Mouse (Mus musculus) MEL (cell line): Measurements from ENCODE around the gene Ern1. TPM values are rescaled to one million over a fixed set of nuclear protein-coding genes. Genes with fewer than 3 reads are reported as not detected.

ENCODE experiments used
- DNase-seq: peaks from one replicate; pipeline ENCODE4 v3.0.0; 2011; ENCODE audit warnings: low read depth, low spot score
- H3K27ac ChIP-seq: 2 replicates; pipeline ENCODE4 v1.5.1; 2012; ENCODE audit warnings: low read depth, mild to moderate bottlenecking, control low read depth, low read length, moderate library complexity; ENCODE audit not compliant: control insufficient read depth
- H3K27me3 ChIP-seq, 2 experiments: fragments of 150-350 bp in 1 of 2; sonication (generic) in 1 of 2; 2 replicates each; pipeline ENCODE4 v1.6.1; 2012; ENCODE audit warnings: low read length in 2 of 2, mild to moderate bottlenecking in 2 of 2, improper control_type of control experiment in 1 of 2, moderate library complexity in 1 of 2; ENCODE audit not compliant: insufficient read depth in 2 of 2, control insufficient read depth in 1 of 2
- H3K36me3 ChIP-seq, 2 experiments: 2 replicates each; pipeline ENCODE4 v1.6.1; 2012 to 2014; ENCODE audit warnings: low read length in 2 of 2, improper control_type of control experiment in 1 of 2, inconsistent platforms in 1 of 2, mild to moderate bottlenecking in 1 of 2; ENCODE audit not compliant: insufficient read depth in 2 of 2, control insufficient read depth in 1 of 2
- H3K4me1 ChIP-seq, 2 experiments: fragments of 150-350 bp in 1 of 2; sonication (generic) in 1 of 2; 2 replicates each; pipeline ENCODE4 v1.6.1; 2012; ENCODE audit warnings: low read length in 2 of 2, improper control_type of control experiment in 1 of 2, mild to moderate bottlenecking in 1 of 2; ENCODE audit not compliant: insufficient read depth in 2 of 2, control insufficient read depth in 1 of 2
- H3K4me3 ChIP-seq, 2 experiments: fragments of 150-350 bp in 1 of 2; sonication (generic) in 1 of 2; 2 replicates each; pipeline ENCODE4 v1.5.1; 2012; ENCODE audit warnings: low read depth in 2 of 2, low read length in 2 of 2, mild to moderate bottlenecking in 2 of 2, moderate library complexity in 2 of 2, control low read depth in 1 of 2, improper control_type of control experiment in 1 of 2; ENCODE audit not compliant: control insufficient read depth in 1 of 2, insufficient read depth in 1 of 2
- H3K79me2 ChIP-seq: 2 replicates; pipeline ENCODE4 v1.6.1; 2012; ENCODE audit warnings: mild to moderate bottlenecking, low read length, moderate library complexity; ENCODE audit not compliant: control insufficient read depth, poor library complexity, insufficient read depth
- H3K9ac ChIP-seq: 2 replicates; pipeline ENCODE4 v1.6.1; 2012; ENCODE audit warnings: low read depth, mild to moderate bottlenecking, control low read depth, low read length, moderate library complexity; ENCODE audit not compliant: control insufficient read depth, poor library complexity, severe bottlenecking
- H3K9me3 ChIP-seq: fragments of 150-350 bp; sonication (generic); replicated peaks from 2 replicates; pipeline ENCODE4 v1.6.1; 2012; ENCODE audit warnings: mild to moderate bottlenecking, low read length, improper control_type of control experiment, moderate library complexity; ENCODE audit not compliant: insufficient read depth
- ELF1 ChIP-seq: IDR thresholded peaks from 2 replicates; pipeline ENCODE4 v1.6.1; 2014; ENCODE audit warnings: low read depth, mild to moderate bottlenecking, inconsistent platforms, low read length, improper control_type of control experiment, moderate library complexity
- ETS1 ChIP-seq: IDR thresholded peaks from 2 replicates; pipeline ENCODE4 v1.6.1; 2012; ENCODE audit warnings: low read depth, mild to moderate bottlenecking, inconsistent platforms, low read length, improper control_type of control experiment, moderate library complexity
- GATA1 ChIP-seq: IDR thresholded peaks from 2 replicates; pipeline ENCODE4 v1.6.1; 2011; ENCODE audit warnings: low read depth, low read length, improper control_type of control experiment
- JUND ChIP-seq: IDR thresholded peaks from 2 replicates; pipeline ENCODE4 v1.6.1; 2011; ENCODE audit warnings: low read depth, mild to moderate bottlenecking, improper control_type of control experiment, low read length
- MAFK ChIP-seq: IDR thresholded peaks from 2 replicates; pipeline ENCODE4 v1.6.1; 2011; ENCODE audit warnings: low read depth, mild to moderate bottlenecking, low read length, improper control_type of control experiment, borderline replicate concordance
- MAZ ChIP-seq: IDR thresholded peaks from 2 replicates; pipeline ENCODE4 v1.6.1; 2012; ENCODE audit warnings: low read depth, mild to moderate bottlenecking, inconsistent platforms, low read length, improper control_type of control experiment
- MEF2A ChIP-seq: IDR thresholded peaks from 2 replicates; pipeline ENCODE4 v1.6.1; 2014; ENCODE audit warnings: low read depth, mild to moderate bottlenecking, inconsistent platforms, low read length, improper control_type of control experiment; ENCODE audit not compliant: poor library complexity, insufficient replicate concordance, severe bottlenecking; ENCODE audit errors: extremely low read depth
- MXI1 ChIP-seq: IDR thresholded peaks from 2 replicates; pipeline ENCODE4 v1.6.1; 2011; ENCODE audit warnings: mild to moderate bottlenecking, low read depth, low read length, improper control_type of control experiment
- MYC ChIP-seq: IDR thresholded peaks from 2 replicates; pipeline ENCODE4 v1.6.1; 2011; ENCODE audit warnings: low read depth, mild to moderate bottlenecking, low read length, improper control_type of control experiment, moderate library complexity
- NELFE ChIP-seq: IDR thresholded peaks from 2 replicates; pipeline ENCODE4 v1.6.1; 2011; ENCODE audit warnings: low read depth, low read length, improper control_type of control experiment
- POLR2AphosphoS2 ChIP-seq: IDR thresholded peaks from 2 replicates; pipeline ENCODE4 v1.6.1; 2011; ENCODE audit warnings: low read length, improper control_type of control experiment
- RAD21 ChIP-seq: IDR thresholded peaks from 2 replicates; pipeline ENCODE4 v1.6.1; 2011; ENCODE audit warnings: mild to moderate bottlenecking, low read depth, low read length, improper control_type of control experiment
- RCOR1 ChIP-seq: IDR thresholded peaks from 2 replicates; pipeline ENCODE4 v1.6.1; 2012; ENCODE audit warnings: low read depth, mild to moderate bottlenecking, inconsistent platforms, low read length, improper control_type of control experiment
- SIN3A ChIP-seq: IDR thresholded peaks from 2 replicates; pipeline ENCODE4 v1.6.1; 2012; ENCODE audit warnings: low read length, improper control_type of control experiment, inconsistent platforms
- SMC3 ChIP-seq: IDR thresholded peaks from 2 replicates; pipeline ENCODE4 v1.6.1; 2011; ENCODE audit warnings: low read depth, low read length, improper control_type of control experiment
- TBP ChIP-seq: IDR thresholded peaks from 2 replicates; pipeline ENCODE4 v1.8.0; 2011; ENCODE audit warnings: low read depth, low read length, improper control_type of control experiment
- TCF12 ChIP-seq: IDR thresholded peaks from 2 replicates; pipeline ENCODE4 v1.6.1; 2014; ENCODE audit warnings: low read depth, mild to moderate bottlenecking, inconsistent platforms, low read length, improper control_type of control experiment, moderate library complexity
- UBTF ChIP-seq: IDR thresholded peaks from 2 replicates; pipeline ENCODE4 v1.6.1; 2012; ENCODE audit warnings: low read depth, mild to moderate bottlenecking, inconsistent platforms, low read length, improper control_type of control experiment, moderate library complexity, borderline replicate concordance; ENCODE audit not compliant: insufficient read depth
- USF1 ChIP-seq: IDR thresholded peaks from 2 replicates; pipeline ENCODE4 v1.6.1; 2014; ENCODE audit warnings: low read depth, mild to moderate bottlenecking, inconsistent platforms, low read length, improper control_type of control experiment, moderate library complexity
- USF2 ChIP-seq, 2 experiments: IDR thresholded peaks; 2 replicates each; pipeline ENCODE4 v1.6.1; 2011 to 2012; ENCODE audit warnings: improper control_type of control experiment in 2 of 2, low read length in 2 of 2, borderline replicate concordance in 1 of 2, inconsistent platforms in 1 of 2, low read depth in 1 of 2, mild to moderate bottlenecking in 1 of 2; ENCODE audit not compliant: insufficient read depth in 1 of 2
- ZKSCAN1 ChIP-seq: IDR thresholded peaks from 2 replicates; pipeline ENCODE4 v1.6.1; 2012; ENCODE audit warnings: low read depth, mild to moderate bottlenecking, inconsistent platforms, low read length, improper control_type of control experiment, moderate library complexity
- ZMIZ1 ChIP-seq: IDR thresholded peaks from 2 replicates; pipeline ENCODE4 v1.6.1; 2012; ENCODE audit warnings: low read depth, mild to moderate bottlenecking, inconsistent platforms, low read length, improper control_type of control experiment, moderate library complexity
- ZNF384 ChIP-seq: IDR thresholded peaks from 2 replicates; pipeline ENCODE4 v1.6.1; 2012; ENCODE audit warnings: low read depth, mild to moderate bottlenecking, inconsistent platforms, low read length, improper control_type of control experiment
- polyA plus RNA-seq, 2 experiments: library from polyadenylated mRNA; stranded (reverse) in 1 of 2; unstranded in 1 of 2; fragments of >175 nt in 1 of 2; fragments of >200 nt in 1 of 2; gene quantifications; 2 replicates each; pipeline versions ENCODE4 v1.2.1 to v1.2.4; 2012; ENCODE audit warnings: low replicate concordance in 2 of 2, low read depth in 1 of 2; ENCODE audit not compliant: insufficient read length in 2 of 2, insufficient read depth in 1 of 2, missing spikeins in 1 of 2
- total RNA-seq: library from RNA; depleted of rRNA; stranded (reverse); fragments of 300-350 nt; gene quantifications from 2 replicates; pipeline ENCODE4 v1.2.3, GENCODE M21; 2012

The Ern1 gene
- total and polyA plus RNA-seq, 3 experiments: 4.3 to 5.7 TPM; not detected in 1

DNA sequence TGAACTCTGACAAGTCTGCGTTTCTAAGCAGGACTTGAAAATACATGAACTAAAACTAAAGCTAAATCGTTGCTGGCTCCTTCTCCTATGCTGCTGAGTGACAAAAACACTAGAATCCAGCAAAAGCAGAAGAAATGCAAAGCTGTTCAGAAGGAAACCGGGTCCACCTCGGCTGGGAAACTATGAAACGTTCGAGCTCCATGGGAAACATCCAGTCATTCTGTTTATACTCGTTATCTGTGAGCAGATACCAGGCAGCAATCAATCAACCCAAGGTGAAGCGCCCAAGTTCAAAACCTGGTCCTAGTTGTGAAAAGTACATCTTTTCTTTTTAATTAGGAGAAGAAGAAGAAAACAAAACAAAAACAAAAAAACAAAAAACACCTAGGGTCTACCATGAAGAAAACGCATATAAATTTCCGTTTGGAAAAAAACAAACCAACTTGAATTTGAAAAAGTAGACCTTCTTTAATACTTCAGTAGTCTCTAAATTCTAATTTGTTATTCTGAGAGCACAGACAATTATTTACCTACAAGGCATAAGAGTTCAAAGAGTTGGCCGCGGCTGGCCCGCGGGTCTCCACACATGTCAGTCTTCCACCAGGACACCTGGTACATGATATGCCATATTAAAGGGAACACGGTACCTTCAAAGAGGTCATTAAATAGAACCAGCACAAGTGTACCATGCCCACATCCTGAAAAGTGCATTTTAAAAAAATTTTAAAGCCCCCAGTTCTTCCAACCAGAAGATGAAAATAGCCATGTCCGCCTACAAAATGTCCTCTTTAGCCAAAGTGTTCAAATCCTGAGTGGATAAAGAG lies 1.4 kb downstream of the Ern1 start (continued):
- peak; percentile 20; the same call in 1 of the 2 replicates for TF ChIP-seq ZKSCAN1
- no peak for TF ChIP-seq USF2 (IDR thresholded peaks at IDR 0.05; ENCODE audit: borderline replicate concordance in 1 of 2, insufficient read depth in 1 of 2, low read depth in 1 of 2, low read length in 2 of 2)
- no peak for TF ChIP-seq POLR2AphosphoS2

DNA sequence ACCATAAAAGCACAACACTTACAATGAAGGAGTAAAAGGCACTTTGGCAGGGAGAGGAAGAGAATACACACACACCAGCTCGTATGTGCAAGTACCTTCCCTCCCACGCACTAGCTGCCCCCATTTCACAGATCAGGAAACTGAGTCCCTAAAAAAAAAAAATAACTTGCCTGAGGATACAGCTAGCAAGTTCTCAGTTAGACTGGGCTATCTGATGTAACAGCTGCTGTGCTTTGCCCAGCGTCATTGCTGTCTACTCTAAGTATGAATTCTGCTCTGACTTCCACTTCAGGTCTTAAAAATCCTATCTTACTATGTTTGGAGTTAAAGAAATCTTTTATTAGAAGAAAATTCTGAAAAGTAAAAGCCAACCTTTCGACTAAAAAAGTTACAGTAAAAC lies 2.0 kb downstream of the Ern1 start:
- no peaks in the 10 kb centered on the region for H3K27me3 ChIP-seq
- peaks cover 0 to 29% of the 10 kb centered on the region in 2 experiments; a peak in 2 of 4 replicates for H3K36me3 ChIP-seq
- H3K4me3 ChIP-seq: peak overlapping the region; percentile 82 to 97
- DNase-seq: peak; percentile 76
- H3K9ac ChIP-seq: peak overlapping the region; percentile 89
- peaks cover 9 to 15% of the 10 kb centered on the region in 2 experiments; a peak in 3 of 4 replicates for H3K4me1 ChIP-seq
- H3K79me2 ChIP-seq: peaks cover 16% of the 10 kb centered on the region
- peak overlapping the region; percentile 69; the same call in 1 of the 2 replicates for H3K27ac ChIP-seq
- TF ChIP-seq USF2 (IDR thresholded peaks at IDR 0.05; ENCODE audit: borderline replicate concordance in 1 of 2, insufficient read depth in 1 of 2, low read depth in 1 of 2, low read length in 2 of 2) (no peak), NELFE (no peak), SMC3 (no peak), UBTF (no peak), USF1 (no peak), RAD21 (no peak), MAFK (no peak), JUND (no peak), ZNF384 (peak; percentile 98), TBP (0 out of 2 replicates have a peak, but pooled peaks have one; percentile 12), MAZ (no peak), MEF2A (no peak), ELF1 (no peak), TCF12 (peak; percentile 9; the same call in 1 of the 2 replicates), MYC (no peak), SIN3A (0 out of 2 replicates have a peak, but pooled peaks have one; percentile 41), ETS1 (peak; percentile 50; the same call in 1 of the 2 replicates), RCOR1 (peak; percentile 81), GATA1 (peak; percentile 51; the same call in 1 of the 2 replicates), ZMIZ1 (no peak), MXI1 (no peak)
- no peaks in the 10 kb centered on the region for H3K9me3 ChIP-seq
